Mouse (Mus musculus): ENCODE results near the gene Gmpr.
"Not testable (repeated sequence)": the region's sequence is repeated elsewhere in the genome, so short reads cannot be mapped to it uniquely, and the experiment has no call there.

Gene Gmpr

GRCm38 (mm10) chr13:45507274-45508229 is at the start of gene Gmpr:
Gmpr (plus strand) TSS chr13:45507444.
- DNase-seq (ENCODE audit: low spot score in 2 of 2), result peak; percentile 83 to 84

DNA sequence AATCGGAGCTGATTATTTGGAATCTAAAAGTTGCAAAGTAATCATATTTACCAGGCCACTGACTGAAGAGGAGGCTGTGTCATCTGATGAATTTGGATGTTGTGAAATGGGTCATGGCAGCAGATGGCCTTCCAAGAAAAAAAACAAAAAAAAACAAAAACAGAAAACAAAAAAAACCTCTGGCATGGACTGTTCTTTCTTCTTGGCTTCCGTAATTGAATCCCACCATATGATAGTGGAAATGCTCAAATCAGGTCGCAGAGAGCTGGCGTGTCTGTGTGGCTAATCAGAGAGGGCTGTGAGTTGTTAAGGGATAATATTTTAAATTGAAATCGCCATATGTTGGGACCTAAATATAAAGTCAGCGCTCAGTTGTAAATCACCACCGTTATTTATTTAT is 49.8 kb upstream of the Gmpr start:
- DNase-seq (ENCODE audit: low spot score in 2 of 2), result no peak

DNA sequence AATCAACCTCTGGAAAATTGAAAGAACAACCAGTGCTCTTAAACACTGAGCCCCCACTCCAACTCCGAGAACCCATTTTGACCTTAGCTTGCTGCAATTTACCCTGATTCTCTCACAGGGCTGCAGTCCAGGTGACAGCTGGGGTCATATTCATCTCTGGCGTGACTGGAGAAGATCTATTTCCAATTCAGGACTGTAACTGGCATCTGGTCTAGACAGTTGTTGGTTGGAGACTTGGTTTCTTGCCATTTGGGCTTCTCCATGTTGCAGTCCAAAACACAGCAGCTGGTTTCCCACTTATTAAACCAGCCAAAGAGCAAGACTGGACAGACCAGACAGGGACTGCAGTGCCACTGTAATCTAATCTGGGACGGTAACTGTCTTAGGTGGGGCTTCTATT is 47.1 kb upstream of the Gmpr start:
- no peak for DNase-seq (ENCODE audit: low spot score in 2 of 2)

GRCm38 (mm10) chr13:45461370-45461958 is 45.8 kb upstream of the Gmpr start:
- DNase-seq (ENCODE audit: low spot score in 2 of 2), result peak in 1 of 2 experiments; percentile 8

- no peak for DNase-seq (ENCODE audit: low spot score in 2 of 2)
Observed at GRCm38 (mm10) chr13:45465616-45466015, 41.6 kb upstream of the Gmpr start.

DNA sequence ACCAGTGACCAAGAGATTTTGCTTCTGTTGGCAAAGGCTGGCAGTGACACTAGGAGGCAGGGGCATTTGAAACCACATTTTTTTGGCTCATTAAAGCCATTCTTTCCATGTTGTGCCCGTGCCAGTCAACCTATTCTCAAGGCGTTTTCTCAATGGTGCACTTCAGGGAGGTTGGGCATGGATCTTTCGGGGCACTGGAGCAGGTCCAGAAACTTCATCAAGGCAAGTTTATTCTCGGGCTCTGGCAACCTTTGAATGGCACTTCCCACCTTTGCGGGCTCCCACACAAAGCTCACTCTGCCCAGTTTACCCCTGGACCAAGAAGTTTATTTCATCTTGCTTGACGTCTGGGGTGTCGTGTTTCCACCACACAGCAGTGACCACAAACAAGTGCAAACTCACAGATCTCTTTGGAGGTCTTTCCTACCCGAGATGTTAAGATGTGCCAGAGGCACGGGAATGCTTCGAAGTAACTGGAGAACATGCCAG is 41.2 kb upstream of the Gmpr start:
- no peak for DNase-seq (ENCODE audit: low spot score in 2 of 2)

DNA sequence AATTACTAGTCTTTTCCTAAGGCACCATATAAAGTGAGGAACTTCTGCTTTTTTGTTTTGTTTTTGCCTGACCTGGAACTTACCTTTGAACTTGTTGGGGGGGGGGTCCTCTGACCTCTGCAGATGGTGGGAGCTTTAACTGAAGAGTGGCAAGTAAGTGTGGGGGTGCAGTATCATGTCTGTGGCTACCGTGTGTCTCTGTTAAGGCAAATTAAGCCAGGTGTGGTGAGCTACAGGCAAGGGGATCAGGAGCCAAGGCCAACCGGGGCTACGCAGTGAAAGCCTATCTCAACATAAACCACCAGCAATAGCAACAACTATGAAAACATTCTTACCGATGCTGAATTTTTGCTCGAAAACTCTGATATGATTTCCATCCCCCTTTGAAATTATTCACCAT is 38.5 kb upstream of the Gmpr start:
- no peak for DNase-seq (ENCODE audit: low spot score in 2 of 2)

- DNase-seq (ENCODE audit: low spot score in 2 of 2), result no peak
Observed at GRCm38 (mm10) chr13:45469481-45470301, 37.6 kb upstream of the Gmpr start.

DNA sequence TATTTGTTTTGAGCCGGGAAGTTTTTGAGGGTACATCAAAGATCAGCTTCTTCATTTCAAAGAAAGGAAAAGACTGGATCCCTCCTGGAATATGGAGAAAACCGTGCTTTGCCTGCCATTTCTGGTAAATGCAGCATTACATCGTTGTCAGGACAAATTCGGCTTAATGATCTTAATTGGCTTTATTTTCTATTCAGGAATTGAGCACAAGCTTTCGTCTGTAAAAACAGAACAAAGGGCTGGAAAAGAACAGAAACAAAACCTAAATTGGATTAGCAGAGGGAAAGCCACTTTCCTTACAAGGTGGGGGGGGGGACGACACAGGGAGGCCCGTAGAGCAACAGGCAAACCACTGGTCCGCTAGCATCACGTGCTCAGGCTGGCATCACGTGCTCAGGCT is 33.9 kb upstream of the Gmpr start:
- DNase-seq (ENCODE audit: low spot score in 2 of 2), result no peak

DNA sequence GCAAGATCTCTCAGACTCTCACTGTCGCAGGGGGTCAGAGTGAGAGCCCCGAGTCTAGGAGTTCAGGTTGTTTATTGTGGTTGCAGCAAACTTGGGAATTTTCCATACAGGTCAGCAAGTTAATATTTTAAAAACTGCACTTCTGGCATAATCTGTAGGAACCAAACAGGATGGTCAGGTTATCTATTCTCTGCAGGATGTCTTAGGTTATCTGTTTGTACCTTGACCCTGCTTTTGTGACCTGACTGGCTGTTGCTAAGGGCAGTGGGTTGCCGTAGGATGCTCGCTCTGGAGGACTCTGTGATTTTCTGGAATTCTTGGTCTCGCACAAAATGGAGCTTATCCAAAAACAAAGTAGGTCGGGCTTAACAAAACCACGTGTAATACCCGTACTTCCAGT is 31.9 kb upstream of the Gmpr start:
- DNase-seq (ENCODE audit: low spot score in 2 of 2), result no peak

GRCm38 (mm10) chr13:45477183-45477582 is 30.1 kb upstream of the Gmpr start:
- peak; percentile 78 to 90 for DNase-seq (ENCODE audit: low spot score in 2 of 2)

DNA sequence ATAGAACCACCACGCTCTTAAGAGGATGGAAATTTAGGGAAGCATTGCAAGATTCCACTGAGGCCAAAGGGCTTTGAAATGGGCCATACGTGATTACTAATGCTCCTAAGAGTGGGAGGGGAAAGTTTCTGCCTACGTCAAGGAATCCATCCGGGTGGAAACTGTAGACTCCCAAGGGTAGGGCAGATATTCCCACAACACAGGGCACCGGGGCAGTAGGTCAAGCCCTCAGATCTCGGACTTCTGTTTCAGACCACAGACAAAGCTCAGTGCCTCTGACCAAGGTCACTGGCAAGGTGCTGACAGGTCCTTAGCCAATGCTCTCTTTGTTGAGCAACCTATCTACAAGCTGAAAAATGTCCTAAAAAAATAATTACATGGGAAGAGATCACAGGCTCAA is 27.3 kb upstream of the Gmpr start:
- no peak for DNase-seq (ENCODE audit: low spot score in 2 of 2)

DNA sequence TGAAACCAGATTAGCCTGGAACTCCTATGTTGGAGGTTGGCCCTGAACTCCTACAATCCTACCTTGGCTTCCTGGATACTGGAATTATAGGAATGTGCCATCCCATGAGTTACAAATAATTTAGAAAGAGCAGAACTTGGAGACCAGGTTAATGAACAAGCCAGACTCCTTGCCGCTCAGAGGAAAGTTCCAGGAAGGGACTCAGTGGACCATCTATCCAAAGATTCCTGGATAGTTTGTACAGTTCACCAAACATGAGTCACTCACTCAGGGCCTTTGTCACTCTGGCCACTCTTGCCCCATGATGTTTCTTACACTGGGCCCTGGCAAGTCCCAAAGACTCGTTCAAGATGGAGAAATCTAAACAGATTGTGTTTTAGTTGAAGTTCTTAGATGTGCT is 24.0 kb upstream of the Gmpr start:
- DNase-seq (ENCODE audit: low spot score in 2 of 2), result no peak

DNA sequence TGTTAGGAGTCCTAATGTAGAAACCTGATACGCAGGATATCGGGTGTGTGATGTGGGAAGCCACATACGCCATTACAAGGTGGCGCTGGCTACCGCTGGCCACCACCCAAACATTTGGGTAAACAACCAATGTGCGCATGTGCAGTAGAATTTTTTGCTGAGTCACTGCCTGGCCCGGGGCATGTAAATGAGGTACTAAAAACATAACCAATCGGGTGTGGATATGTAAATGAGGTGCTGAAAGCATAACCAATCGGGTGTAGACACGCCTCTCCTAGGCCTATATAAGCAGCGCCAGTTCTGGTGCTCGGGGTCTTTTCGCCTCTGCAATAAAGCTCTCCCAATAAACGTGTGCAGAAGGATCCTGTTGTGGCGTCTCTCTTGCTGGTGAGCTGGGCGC is 23.3 kb upstream of the Gmpr start:
- not testable (repeated sequence) for DNase-seq (ENCODE audit: low spot score in 2 of 2)

GRCm38 (mm10) chr13:45485602-45486001 is 21.6 kb upstream of the Gmpr start:
- no peak for DNase-seq (ENCODE audit: low spot score in 2 of 2)

DNA sequence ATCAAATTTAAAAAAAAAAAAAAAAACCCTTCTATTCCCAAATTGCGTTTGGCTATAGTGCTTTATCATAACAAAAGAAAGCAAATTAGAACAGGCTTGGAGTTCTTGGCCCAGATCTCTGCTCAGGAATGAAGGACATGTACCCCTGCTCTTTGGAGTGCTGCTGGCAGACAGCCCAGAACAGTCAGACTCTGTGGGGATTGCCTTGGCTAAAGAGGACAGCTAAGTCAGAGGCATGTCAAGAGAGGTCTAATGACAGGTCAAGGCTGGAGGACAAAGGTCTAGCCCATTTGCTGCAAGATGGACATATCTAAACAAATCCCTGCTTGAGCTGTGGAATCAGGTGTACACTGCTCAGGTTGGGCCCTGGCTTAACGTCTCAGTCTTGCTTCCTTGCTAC is 20.6 kb upstream of the Gmpr start:
- no peak for DNase-seq (ENCODE audit: low spot score in 2 of 2)

DNA sequence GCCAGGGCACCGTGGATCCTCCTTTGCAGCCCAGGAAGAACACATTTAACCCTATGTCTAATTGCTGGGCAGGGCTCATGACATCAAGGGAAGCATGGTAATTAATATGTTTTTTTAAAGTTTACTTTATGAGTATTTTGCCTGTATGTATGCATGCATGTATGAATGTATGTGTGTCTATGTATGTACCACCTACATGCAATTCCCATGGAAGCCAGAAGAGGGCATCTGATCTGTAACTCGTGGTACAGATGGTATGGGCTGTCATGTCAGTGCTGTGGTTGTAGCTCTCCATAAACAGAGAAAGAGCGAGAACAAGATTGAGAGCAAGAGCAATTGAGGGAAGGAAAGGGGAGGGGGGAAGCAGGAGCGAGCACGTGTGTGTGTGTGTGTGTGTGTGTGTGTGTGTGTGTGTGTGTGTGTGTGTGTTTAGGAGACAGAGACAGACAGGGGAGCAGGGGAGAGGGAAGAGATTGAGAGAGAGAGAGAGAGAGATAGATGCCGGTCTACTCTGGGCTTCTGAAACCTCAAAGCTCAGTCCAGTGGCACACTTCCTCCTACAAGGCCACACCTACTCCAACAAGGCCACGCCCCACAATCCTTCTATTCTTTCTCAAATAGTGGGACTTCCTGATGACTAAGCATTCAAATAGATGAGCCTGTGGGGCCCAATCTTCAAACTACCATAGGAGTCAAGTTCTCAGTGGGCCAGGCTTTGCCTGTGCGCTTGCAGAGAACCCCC is 15.1 kb upstream of the Gmpr start:
- no peak for DNase-seq (ENCODE audit: low spot score in 2 of 2)

DNA sequence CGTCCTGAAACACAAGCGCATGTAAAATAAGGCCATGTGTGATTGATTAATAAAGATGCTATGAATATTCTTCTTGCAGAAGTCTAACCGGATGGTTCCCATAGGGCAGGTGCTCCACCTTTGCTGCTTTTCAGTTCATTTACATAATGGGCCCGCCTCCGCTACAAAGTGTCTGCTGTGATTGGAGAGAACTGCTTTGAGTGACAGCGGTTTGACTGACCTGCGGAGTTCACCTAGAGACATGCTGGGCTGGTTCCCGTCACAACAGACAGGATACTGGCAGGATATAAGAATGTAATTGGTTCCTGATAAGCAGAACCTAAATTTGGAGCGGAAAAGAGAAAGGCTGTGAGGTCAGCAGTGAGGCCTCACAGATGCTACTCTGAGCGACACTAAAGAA is 13.4 kb upstream of the Gmpr start:
- DNase-seq (ENCODE audit: low spot score in 2 of 2), result no peak

DNA sequence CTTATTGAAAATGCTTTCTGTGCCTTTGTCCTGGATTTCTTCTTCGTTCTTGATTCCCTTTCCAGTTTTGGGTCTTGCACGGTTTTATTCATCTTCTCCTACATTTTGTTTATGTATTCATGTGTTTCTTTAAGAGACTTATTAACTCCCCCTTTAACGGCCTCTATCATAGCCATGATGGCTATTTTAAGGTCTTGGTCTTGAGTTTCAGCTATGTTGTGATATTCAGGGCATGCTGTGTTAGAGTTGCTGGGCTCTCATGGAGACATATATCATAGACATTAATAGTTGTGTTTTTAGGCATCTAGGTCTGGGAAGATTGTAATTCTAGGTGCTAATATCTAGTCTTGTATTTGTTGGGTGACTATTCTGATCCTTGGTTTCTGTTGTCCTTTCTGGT is 8.6 kb upstream of the Gmpr start:
- DNase-seq (ENCODE audit: low spot score in 2 of 2), result no peak

DNA sequence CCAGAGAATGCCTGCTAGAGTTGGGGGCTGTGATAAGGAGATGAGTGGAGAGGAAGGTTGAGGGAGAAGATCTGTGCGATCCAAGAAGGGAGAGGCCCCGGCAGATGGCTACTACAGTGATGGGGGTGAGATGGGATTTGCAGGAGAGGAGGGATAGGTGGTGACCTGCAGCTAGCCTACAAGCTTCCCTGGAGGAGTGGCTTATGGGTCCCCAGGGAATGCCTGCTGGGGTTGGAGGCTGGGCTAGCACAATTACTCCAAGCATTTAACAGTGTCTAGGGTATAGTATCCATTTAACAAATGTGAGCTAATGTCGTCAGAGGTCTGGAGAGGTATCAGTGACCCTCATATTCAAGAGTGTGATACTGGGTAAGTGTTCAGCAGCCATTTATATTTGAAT is 7.9 kb upstream of the Gmpr start:
- DNase-seq (ENCODE audit: low spot score in 2 of 2), result no peak

DNA sequence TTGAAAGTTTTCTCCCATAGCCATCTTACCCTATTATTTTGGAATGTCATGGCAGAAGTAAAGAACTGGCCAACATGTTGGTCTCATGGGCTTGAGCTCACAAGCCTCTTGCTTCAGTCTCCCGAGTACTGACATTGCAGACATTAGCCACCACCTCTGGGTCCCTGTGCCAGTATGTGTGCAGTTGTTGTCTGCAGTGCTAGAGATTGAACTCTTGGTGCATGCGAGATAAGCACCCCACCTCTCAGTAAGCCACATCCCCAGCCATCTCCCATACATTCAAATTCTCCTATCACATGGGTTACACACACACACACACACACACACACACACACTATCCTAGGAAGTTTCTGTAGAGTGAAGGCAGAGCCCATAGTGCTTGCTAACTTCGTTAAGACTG is 7.3 kb upstream of the Gmpr start:
- DNase-seq (ENCODE audit: low spot score in 2 of 2), result no peak

DNA sequence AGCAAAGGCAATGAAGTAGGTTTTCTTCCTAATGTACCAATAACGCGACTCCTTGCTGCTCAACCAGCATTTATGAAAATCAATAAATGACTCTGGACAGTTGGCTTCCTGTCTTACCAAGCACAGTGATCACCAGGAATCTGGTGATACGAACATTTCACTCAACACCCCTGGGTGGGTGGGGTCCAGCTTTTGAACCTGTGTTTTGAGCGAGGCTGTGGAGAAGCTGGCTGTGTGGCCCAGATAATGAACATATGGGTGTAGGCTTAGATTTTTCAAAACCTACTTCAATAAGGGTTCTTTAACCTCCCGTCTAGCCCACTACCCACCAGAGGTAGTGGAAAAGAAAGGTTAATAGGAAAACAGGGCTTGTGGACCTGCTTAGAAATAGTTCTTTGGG is 4.5 kb upstream of the Gmpr start:
- DNase-seq (ENCODE audit: low spot score in 2 of 2), result no peak

All from frontal cortex, postnatal 36 days (tissue).